Mouse (Mus musculus): ENCODE results near the gene Tnfaip8l3. TPM values are rescaled to one million over a fixed set of nuclear protein-coding genes. Genes with fewer than 3 reads are reported as not detected.
A peak's percentile ranks its signal among the peaks of the same experiment; 100 is the strongest.

The Tnfaip8l3 gene
- polyA plus RNA-seq, 1 experiment from 2014 or later = not detected

DNA sequence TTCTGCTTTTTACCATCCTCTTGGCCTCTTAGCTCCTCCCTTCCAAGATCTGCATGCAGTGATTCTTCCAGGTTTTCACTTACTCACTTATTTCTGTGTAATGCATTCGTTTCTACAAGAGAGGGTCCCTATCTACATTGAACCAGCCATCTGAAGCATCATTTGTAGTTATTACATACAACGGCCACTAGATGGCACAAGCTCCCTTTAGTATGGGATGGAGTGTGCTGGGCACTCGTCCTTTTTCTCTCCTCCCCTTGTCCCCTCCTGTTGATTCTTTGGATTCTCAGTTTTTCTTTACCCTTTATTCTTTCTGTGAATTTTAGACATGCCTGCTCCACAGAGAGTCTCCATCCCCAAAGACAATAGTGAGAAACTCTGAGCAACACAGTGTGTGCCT is 77.3 kb downstream of the Tnfaip8l3 start:
- Histone ChIP-seq H3K9me3 (replicated peaks) (no peaks in the 10 kb centered on the region), H3K9ac (no peak overlapping the region), H3K4me3 (no peak overlapping the region), H3K4me1 (replicated peaks) (no peaks in the 10 kb centered on the region), H3K36me3 (no peaks in the 10 kb centered on the region), H3K27me3 (replicated peaks) (peaks cover 4% of the 10 kb centered on the region; the same call in 1 of the 2 replicates), H3K27ac (ENCODE audit: poor library complexity, severe bottlenecking) (no peak overlapping the region), H3K4me2 (no peak overlapping the region)
- 6% methylated on average over 3 of the region's 3 CpGs for WGBS
- ATAC-seq (ENCODE audit: insufficient number of reproducible peaks, low FRiP score) = 0 out of 2 replicates have a peak, but pooled peaks have one; percentile 18

DNA sequence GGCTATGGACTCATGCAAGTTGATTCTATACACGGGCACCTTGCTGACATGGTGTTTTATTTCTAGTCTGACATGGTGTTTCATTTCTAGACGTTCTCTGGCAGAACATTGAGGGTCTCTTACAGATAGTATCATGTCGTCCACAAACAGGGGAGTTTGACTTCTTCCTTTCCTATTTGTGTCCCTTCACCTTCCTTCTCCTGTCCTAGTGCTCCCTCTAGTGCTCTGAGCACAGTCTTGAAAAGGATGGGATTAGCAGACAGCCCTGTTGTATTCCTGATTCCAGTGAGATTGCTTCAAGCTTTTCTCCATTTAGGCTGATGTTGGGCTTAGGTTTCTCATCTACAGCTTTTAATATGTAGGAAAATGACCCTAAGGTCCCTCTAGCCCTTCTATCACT is 81.2 kb downstream of the Tnfaip8l3 start:
- no peak overlapping the region for H3K4me2 ChIP-seq
- no peak overlapping the region for H3K4me3 ChIP-seq
- no peaks in the 10 kb centered on the region for H3K4me1 ChIP-seq (replicated peaks)
- no peaks in the 10 kb centered on the region for H3K36me3 ChIP-seq
- H3K9ac ChIP-seq = no peak overlapping the region
- 34% methylated on average over 3 of the region's 3 CpGs for WGBS
- no peak for ATAC-seq (ENCODE audit: insufficient number of reproducible peaks, low FRiP score)
- peaks cover 4% of the 10 kb centered on the region; the same call in 1 of the 2 replicates for H3K27me3 ChIP-seq (replicated peaks)
- H3K9me3 ChIP-seq (replicated peaks) = no peaks in the 10 kb centered on the region
- no peak overlapping the region for H3K27ac ChIP-seq (ENCODE audit: poor library complexity, severe bottlenecking)

DNA sequence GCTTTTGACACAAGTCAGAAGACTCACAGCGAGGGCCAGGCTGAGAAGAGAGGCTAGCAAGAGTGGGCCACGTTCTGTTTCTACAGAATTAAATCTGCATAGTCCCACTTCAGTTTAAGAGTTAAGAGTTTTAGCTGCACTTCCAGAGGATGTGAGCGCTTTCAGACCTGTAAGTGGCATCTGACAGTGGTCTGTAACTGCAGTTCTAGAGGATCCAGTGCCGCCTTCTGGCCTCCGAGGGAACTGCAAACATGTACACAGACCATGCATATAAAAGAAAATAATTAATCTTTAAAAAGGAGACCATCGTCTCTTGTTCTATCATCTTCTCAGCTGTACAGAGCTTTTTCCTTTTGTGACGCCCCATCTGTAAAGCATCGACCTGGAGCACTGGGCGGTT is 83.3 kb downstream of the Tnfaip8l3 start:
- Histone ChIP-seq H3K36me3 (no peaks in the 10 kb centered on the region), H3K4me3 (no peak overlapping the region), H3K27me3 (replicated peaks) (no peaks in the 10 kb centered on the region), H3K9me3 (replicated peaks) (no peaks in the 10 kb centered on the region), H3K27ac (ENCODE audit: poor library complexity, severe bottlenecking) (no peak overlapping the region), H3K9ac (no peak overlapping the region), H3K4me2 (no peak overlapping the region), H3K4me1 (replicated peaks) (no peaks in the 10 kb centered on the region)
- ATAC-seq (ENCODE audit: insufficient number of reproducible peaks, low FRiP score) = no peak
- 28% methylated on average over 9 of the region's 9 CpGs for WGBS

DNA sequence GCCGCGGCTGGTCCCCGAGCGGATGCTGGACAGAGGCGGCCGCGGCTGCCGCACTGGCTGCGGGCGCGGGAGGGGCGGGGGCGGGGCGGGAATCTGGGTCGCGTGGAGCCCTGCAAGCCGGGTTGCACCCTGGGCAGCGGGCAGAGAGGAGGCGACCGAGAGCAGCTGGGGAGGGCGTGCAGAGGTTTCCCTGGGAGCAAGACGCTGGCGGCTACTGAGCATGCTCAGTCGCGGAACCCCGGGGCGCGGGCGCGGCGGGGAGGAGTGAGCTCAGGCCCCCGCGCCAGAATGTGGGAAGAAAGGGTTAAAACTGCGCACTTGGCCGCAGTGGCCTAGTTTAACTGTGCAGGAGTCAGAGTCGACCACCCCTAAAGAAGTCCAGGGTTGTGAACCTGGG is 93.1 kb downstream of the Tnfaip8l3 start, which contains the start of gene Elmod1:
TSS of gene Elmod1 (minus strand) at position 180 of the 397 bp plus-strand sequence.
- H3K4me2 ChIP-seq = peak within 1 kb of the TSS; percentile 91
- ATAC-seq (ENCODE audit: insufficient number of reproducible peaks, low FRiP score) = peak; percentile 53; the same call in 1 of the 2 replicates
- peak within 1 kb of the TSS; percentile 50 for H3K4me3 ChIP-seq
- H3K4me1 ChIP-seq (replicated peaks) = peaks cover 4% of the 10 kb centered on the region; the same call in 1 of the 2 replicates
- peaks cover 40% of the 10 kb centered on the region for H3K27me3 ChIP-seq (replicated peaks)
- no peak within 1 kb of the TSS for H3K27ac ChIP-seq (ENCODE audit: poor library complexity, severe bottlenecking)
- 0% methylated on average over 31 of the region's 36 CpGs for WGBS
- H3K36me3 ChIP-seq = no peaks in the 10 kb centered on the region
- H3K9ac ChIP-seq = peak within 1 kb of the TSS; percentile 50; the same call in 1 of the 2 replicates
- H3K9me3 ChIP-seq (replicated peaks) = no peaks in the 10 kb centered on the region

DNA sequence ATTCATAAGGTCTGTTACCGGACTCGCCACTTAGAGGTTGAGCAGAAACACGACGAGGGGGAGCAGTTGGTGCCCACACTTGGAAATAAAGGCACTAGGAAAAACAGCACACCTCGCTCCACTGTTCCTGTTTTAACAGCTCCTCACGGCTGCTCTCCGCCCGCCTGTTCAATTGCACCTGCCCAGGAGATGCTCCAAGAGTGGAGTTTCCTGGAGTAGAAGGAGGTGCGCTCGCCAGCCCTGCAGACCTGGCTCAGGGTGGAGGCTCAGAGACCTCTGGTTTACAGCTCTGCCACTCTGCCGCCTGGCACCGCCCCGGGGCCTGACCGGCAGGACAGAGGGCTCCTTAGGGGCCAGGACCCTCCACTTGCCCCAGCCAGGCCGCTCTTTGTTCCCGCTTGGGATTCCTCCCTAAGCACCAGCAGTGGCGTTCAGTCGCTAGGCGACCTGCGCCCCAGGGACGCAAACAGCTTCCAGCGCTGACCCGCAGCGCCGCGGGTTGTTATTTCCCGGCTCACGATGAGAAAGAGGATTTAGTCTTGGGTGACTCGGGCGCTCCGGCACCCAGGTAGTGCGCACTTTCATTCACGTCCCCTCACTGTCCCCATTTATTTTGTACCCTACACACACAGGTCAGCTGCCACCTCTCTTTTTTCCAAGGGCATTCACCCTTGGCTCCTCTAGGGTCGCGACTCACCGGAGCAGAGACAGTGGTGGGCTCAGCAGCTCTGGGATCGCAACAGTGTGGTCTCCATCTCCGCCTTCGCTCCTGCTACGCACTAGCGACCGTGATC is 93.7 kb downstream of the Tnfaip8l3 start:
- no peak for ATAC-seq (ENCODE audit: insufficient number of reproducible peaks, low FRiP score)
- H3K4me1 ChIP-seq (replicated peaks) = peaks cover 4% of the 10 kb centered on the region; the same call in 1 of the 2 replicates
- peaks cover 40% of the 10 kb centered on the region for H3K27me3 ChIP-seq (replicated peaks)
- no peak overlapping the region for H3K27ac ChIP-seq (ENCODE audit: poor library complexity, severe bottlenecking)
- H3K9ac ChIP-seq = 0 out of 2 replicates have a peak overlapping the region, but pooled peaks have one; percentile 50
- peak overlapping the region; percentile 91 for H3K4me2 ChIP-seq
- H3K36me3 ChIP-seq = no peaks in the 10 kb centered on the region
- H3K4me3 ChIP-seq = peak overlapping the region; percentile 50
- no peaks in the 10 kb centered on the region for H3K9me3 ChIP-seq (replicated peaks)
- WGBS = 2% methylated on average over 42 of the region's 42 CpGs

DNA sequence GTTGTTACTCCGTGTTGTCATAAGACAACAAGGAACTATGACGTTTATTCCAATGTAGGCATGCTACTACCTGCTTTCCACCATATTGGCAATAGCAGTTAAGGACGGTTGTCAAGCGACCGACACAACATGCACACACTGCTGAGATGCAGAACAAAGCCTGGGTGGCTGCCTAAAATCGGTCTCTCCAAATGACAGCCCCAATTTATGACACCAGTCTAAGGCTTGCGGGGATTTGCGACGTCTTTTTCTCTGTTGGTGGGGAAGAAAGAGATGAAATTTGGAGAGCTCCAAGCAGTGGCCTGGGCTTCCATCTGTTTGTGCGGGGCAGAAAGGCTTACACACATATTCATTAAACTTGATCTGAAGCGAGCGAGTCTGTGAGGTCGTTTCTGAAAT is 94.3 kb downstream of the Tnfaip8l3 start:
- no peaks in the 10 kb centered on the region for H3K9me3 ChIP-seq (replicated peaks)
- H3K9ac ChIP-seq = no peak overlapping the region
- H3K4me3 ChIP-seq = peak overlapping the region; percentile 50; the same call in 1 of the 2 replicates
- H3K36me3 ChIP-seq = no peaks in the 10 kb centered on the region
- no peak overlapping the region for H3K27ac ChIP-seq (ENCODE audit: poor library complexity, severe bottlenecking)
- peak overlapping the region; percentile 91 for H3K4me2 ChIP-seq
- peaks cover 40% of the 10 kb centered on the region for H3K27me3 ChIP-seq (replicated peaks)
- H3K4me1 ChIP-seq (replicated peaks) = peaks cover 4% of the 10 kb centered on the region; the same call in 1 of the 2 replicates
- no peak for ATAC-seq (ENCODE audit: insufficient number of reproducible peaks, low FRiP score)
- 26% methylated on average over 13 of the region's 13 CpGs for WGBS

Other genes starting within 250 kb of the Tnfaip8l3 start
- 9.4 and 13.7 TPM in 2 replicates for gene Sln, start 218.2 kb downstream of the Tnfaip8l3 start, polyA plus RNA-seq (2016; fragmentation: Nextera tagmentation; extraction: Ambion mirVana)
- not detected in 2 replicates for gene Elmod1, start 93.1 kb downstream of the Tnfaip8l3 start, polyA plus RNA-seq (2016; fragmentation: Nextera tagmentation; extraction: Ambion mirVana)
- gene Cyp19a1, start 199.7 kb upstream of the Tnfaip8l3 start, polyA plus RNA-seq (2016; fragmentation: Nextera tagmentation; extraction: Ambion mirVana) = not detected in 2 replicates
- not detected in 2 replicates for gene Gldn, start 218.1 kb upstream of the Tnfaip8l3 start, polyA plus RNA-seq (2016; fragmentation: Nextera tagmentation; extraction: Ambion mirVana)

All from heart, embryonic 12.5 days (tissue).